Mouse (Mus musculus): ENCODE measurements around the gene Akap3. TPM values are rescaled to one million over a fixed set of nuclear protein-coding genes. Genes with fewer than 3 reads are reported as not detected.

The Akap3 gene
- polyA plus RNA-seq, 1 experiment from 2014 or later, result not detected

- no peaks in the 10 kb centered on the region for H3K36me3 ChIP-seq
- no peaks in the 10 kb centered on the region for H3K4me1 ChIP-seq
- no peak overlapping the region for H3K4me2 ChIP-seq (replicated peaks)
- 0 out of 2 replicates have a peak, but pooled peaks cover 2% of the 10 kb centered on the region for H3K27me3 ChIP-seq
- H3K27ac ChIP-seq, result no peak overlapping the region
- 54% methylated on average over 3 of the region's 3 CpGs for WGBS
- no peak overlapping the region for H3K9ac ChIP-seq
- no peak for ATAC-seq (ENCODE audit: low FRiP score)
- H3K9me3 ChIP-seq (replicated peaks), result no peaks in the 10 kb centered on the region
- H3K4me3 ChIP-seq, result no peak overlapping the region
Measured at GRCm38 (mm10) chr6:126907876-126908275, 55.0 kb downstream of the Akap3 start.

- Histone ChIP-seq H3K4me1 (no peaks in the 10 kb centered on the region), H3K36me3 (no peaks in the 10 kb centered on the region), H3K4me3 (no peak overlapping the region), H3K27ac (no peak overlapping the region), H3K27me3 (0 out of 2 replicates have a peak, but pooled peaks cover 2% of the 10 kb centered on the region), H3K4me2 (replicated peaks) (no peak overlapping the region), H3K9ac (no peak overlapping the region), H3K9me3 (replicated peaks) (no peaks in the 10 kb centered on the region)
- 81% methylated on average over 4 of the region's 4 CpGs for WGBS
- no peak for ATAC-seq (ENCODE audit: low FRiP score)
Measured at GRCm38 (mm10) chr6:126910727-126911126, 57.8 kb downstream of the Akap3 start.

- Histone ChIP-seq H3K4me1 (no peaks in the 10 kb centered on the region), H3K27ac (no peak overlapping the region), H3K4me3 (no peak overlapping the region), H3K9me3 (replicated peaks) (no peaks in the 10 kb centered on the region), H3K27me3 (0 out of 2 replicates have a peak, but pooled peaks cover 2% of the 10 kb centered on the region), H3K4me2 (replicated peaks) (no peak overlapping the region), H3K36me3 (no peaks in the 10 kb centered on the region), H3K9ac (no peak overlapping the region)
- WGBS, result 84% methylated on average over 5 of the region's 5 CpGs
- ATAC-seq (ENCODE audit: low FRiP score), result no peak
Measured at GRCm38 (mm10) chr6:126914928-126915327, 62.0 kb downstream of the Akap3 start.

GRCm38 (mm10) chr6:126921111-126921881 lies 68.4 kb downstream of the Akap3 start, which contains the start of gene Dyrk4:
Gene Dyrk4 (minus strand): TSS chr6:126921839.
- Histone ChIP-seq H3K36me3 (peaks cover 22% of the 10 kb centered on the region), H3K9me3 (replicated peaks) (no peaks in the 10 kb centered on the region), H3K9ac (peak within 1 kb of the TSS; percentile 25; the same call in 1 of the 2 replicates), H3K27me3 (no peaks in the 10 kb centered on the region), H3K4me2 (replicated peaks) (peak within 1 kb of the TSS; percentile 47), H3K27ac (no peak within 1 kb of the TSS), H3K4me3 (peak within 1 kb of the TSS; percentile 19; the same call in 1 of the 2 replicates), H3K4me1 (peaks cover 5% of the 10 kb centered on the region; the same call in 1 of the 2 replicates)
- 7% methylated on average over 21 of the region's 21 CpGs for WGBS
- ATAC-seq (ENCODE audit: low FRiP score), result no peak

Other genes starting within 250 kb of the Akap3 start
- gene Kcna1, start 206.7 kb upstream of the Akap3 start, polyA plus RNA-seq (2016; fragmentation: Nextera tagmentation; extraction: Ambion mirVana), result 1.6 and 2.5 TPM in 2 replicates
- gene Kcna6, start 112.4 kb upstream of the Akap3 start, polyA plus RNA-seq (2016; fragmentation: Nextera tagmentation; extraction: Ambion mirVana), result 12.5 and 13.5 TPM in 2 replicates
- gene Ndufa9, start 4.0 kb upstream of the Akap3 start, polyA plus RNA-seq (2016; fragmentation: Nextera tagmentation; extraction: Ambion mirVana), result 159 and 171 TPM in 2 replicates
- gene Dyrk4, start 68.7 kb downstream of the Akap3 start, polyA plus RNA-seq (2016; fragmentation: Nextera tagmentation; extraction: Ambion mirVana), result 0.30 TPM in 1 of 2 replicates, not detected in the other
- gene Rad51ap1, start 86.5 kb downstream of the Akap3 start, polyA plus RNA-seq (2016; fragmentation: Nextera tagmentation; extraction: Ambion mirVana), result 42.6 and 45.1 TPM in 2 replicates
- 19.1 and 20.5 TPM in 2 replicates for gene D6Wsu163e, start 86.9 kb downstream of the Akap3 start, polyA plus RNA-seq (2016; fragmentation: Nextera tagmentation; extraction: Ambion mirVana)
- gene Fgf6, start 162.5 kb downstream of the Akap3 start, polyA plus RNA-seq (2016; fragmentation: Nextera tagmentation; extraction: Ambion mirVana), result 0.04 and 0.07 TPM in 2 replicates
- gene Fgf23, start 219.8 kb downstream of the Akap3 start, polyA plus RNA-seq (2016; fragmentation: Nextera tagmentation; extraction: Ambion mirVana), result not detected in 2 replicates

Measured in hindbrain, embryonic 12.5 days (tissue).